Mouse (Mus musculus) cerebellum, adult 9-10 months (tissue): ENCODE measurements around the gene Car1.
"Not testable (repeated sequence)": the region's sequence is repeated elsewhere in the genome, so short reads cannot be mapped to it uniquely, and the experiment has no call there.

Experiments used
- DNase-seq: peaks from one replicate; pipeline ENCODE4 v3.0.0; 2022

Gene Car1

GRCm38 (mm10) chr3:14808211-14808610 lies at the start of gene Car1:
Car1 (minus strand) TSS chr3:14808368.
- DNase-seq: no peak

- DNase-seq: no peak
These were observed 49.7 kb upstream of the Car1 start for GRCm38 (mm10) chr3:14857874-14858273.

GRCm38 (mm10) chr3:14854446-14854845 lies 46.3 kb upstream of the Car1 start:
- no peak for DNase-seq

GRCm38 (mm10) chr3:14853966-14854365 lies 45.8 kb upstream of the Car1 start:
- DNase-seq: no peak

- DNase-seq: no peak
These were observed 40.6 kb upstream of the Car1 start for GRCm38 (mm10) chr3:14848587-14849254.

- DNase-seq: no peak
These were observed 31.4 kb upstream of the Car1 start for GRCm38 (mm10) chr3:14839466-14840118.

GRCm38 (mm10) chr3:14838936-14839335 lies 30.8 kb upstream of the Car1 start:
- no peak for DNase-seq

GRCm38 (mm10) chr3:14832766-14833165 lies 24.6 kb upstream of the Car1 start:
- DNase-seq: no peak

GRCm38 (mm10) chr3:14831219-14831835 lies 23.2 kb upstream of the Car1 start:
- DNase-seq: no peak

GRCm38 (mm10) chr3:14828896-14829295 lies 20.7 kb upstream of the Car1 start:
- DNase-seq: no peak

- no peak for DNase-seq
These were observed 11.8 kb upstream of the Car1 start for GRCm38 (mm10) chr3:14819844-14820504.

GRCm38 (mm10) chr3:14815396-14815795 lies 7.2 kb upstream of the Car1 start:
- not testable (repeated sequence) for DNase-seq

- no peak for DNase-seq
These were observed 1.5 kb downstream of the Car1 start for GRCm38 (mm10) chr3:14806702-14807101.

GRCm38 (mm10) chr3:14805962-14806361 lies 2.2 kb downstream of the Car1 start:
- DNase-seq: no peak

- DNase-seq: no peak
These were observed 3.3 kb downstream of the Car1 start for GRCm38 (mm10) chr3:14804906-14805305.

GRCm38 (mm10) chr3:14797069-14797468 lies 11.1 kb downstream of the Car1 start:
- DNase-seq: no peak

- no peak for DNase-seq
These were observed 12.7 kb downstream of the Car1 start for GRCm38 (mm10) chr3:14795292-14796020.

GRCm38 (mm10) chr3:14792032-14792431 lies 16.1 kb downstream of the Car1 start:
- DNase-seq: no peak

GRCm38 (mm10) chr3:14787607-14788006 lies 20.6 kb downstream of the Car1 start:
- DNase-seq: no peak

- no peak for DNase-seq
These were observed 21.0 kb downstream of the Car1 start for GRCm38 (mm10) chr3:14787136-14787535.

GRCm38 (mm10) chr3:14786551-14787079 lies 21.6 kb downstream of the Car1 start:
- no peak for DNase-seq

- DNase-seq: no peak
These were observed 22.8 kb downstream of the Car1 start for GRCm38 (mm10) chr3:14785353-14785752.

- not testable (repeated sequence) for DNase-seq
These were observed 25.0 kb downstream of the Car1 start for GRCm38 (mm10) chr3:14783198-14783597.
